Mouse (Mus musculus) limb, embryonic 14.5 days (tissue): Measurements from ENCODE around the gene Inpp5a. TPM values are rescaled to one million over a fixed set of nuclear protein-coding genes. Genes with fewer than 3 reads are reported as not detected.

Experiments
- ATAC-seq: fragments of 200-750 bp; cut with Nextera tagmentation; 2 replicates; pipeline ENCODE4 v1.8.0; 2017; ENCODE audit warnings: low read depth, moderate number of reproducible peaks, moderate TSS enrichment; ENCODE audit not compliant: low FRiP score
- DNase-seq: peaks from one replicate; pipeline ENCODE4 v3.0.0-alpha.2; 2015; ENCODE audit warnings: low spot score
- H3K27ac ChIP-seq: fragments of 300-500 bp; sonication (generic); replicated peaks from 2 replicates; pipeline ENCODE4 v1.5.1; 2014; ENCODE audit warnings: low read depth, mild to moderate bottlenecking, low read length, moderate library complexity, mixed read lengths
- H3K27me3 ChIP-seq: fragments of 300-500 bp; sonication (generic); 2 replicates; pipeline ENCODE4 v1.6.1; 2014; ENCODE audit warnings: low read length, mixed read lengths; ENCODE audit not compliant: control insufficient read depth, insufficient read depth
- H3K36me3 ChIP-seq: fragments of 300-500 bp; sonication (generic); 2 replicates; pipeline ENCODE4 v1.6.1; 2014; ENCODE audit warnings: mild to moderate bottlenecking, low read length, moderate library complexity, mixed read lengths; ENCODE audit not compliant: control insufficient read depth, insufficient read depth
- H3K4me1 ChIP-seq: fragments of 300-500 bp; sonication (generic); 2 replicates; pipeline ENCODE4 v1.6.1; 2014; ENCODE audit warnings: antibody characterized with exemption, low read length, mixed read lengths; ENCODE audit not compliant: control insufficient read depth, insufficient read depth
- H3K4me2 ChIP-seq: fragments of 300-500 bp; sonication (generic); replicated peaks from 2 replicates; pipeline ENCODE4 v1.6.1; 2014; ENCODE audit warnings: low read depth, mild to moderate bottlenecking, low read length, moderate library complexity; ENCODE audit not compliant: severe bottlenecking
- H3K4me3 ChIP-seq: fragments of 300-500 bp; sonication (generic); replicated peaks from 2 replicates; pipeline ENCODE4 v1.5.1; 2014; ENCODE audit warnings: low read length
- H3K9ac ChIP-seq: fragments of 300-500 bp; sonication (generic); 2 replicates; pipeline ENCODE4 v1.6.1; 2014; ENCODE audit warnings: mild to moderate bottlenecking, low read depth, low read length, moderate library complexity; ENCODE audit not compliant: severe bottlenecking
- H3K9me3 ChIP-seq: fragments of 300-500 bp; sonication (generic); 2 replicates; pipeline ENCODE4 v1.6.1; 2016; ENCODE audit warnings: low read length; ENCODE audit not compliant: control insufficient read depth
- POLR2A ChIP-seq: fragments of 200-500 bp; IDR thresholded peaks from 2 replicates; pipeline ENCODE4 v1.8.0; 2012; ENCODE audit warnings: inconsistent platforms, mild to moderate bottlenecking, moderate library complexity, borderline replicate concordance; ENCODE audit not compliant: insufficient read depth, insufficient read length; ENCODE audit errors: extremely low read depth
- WGBS: fragments of 180-500 bp; shearing (Covaris S2); extraction: QIAGEN DNeasy Blood & Tissue Kit; methylation state at CpG from one replicate; pipeline ENCODE4 v1.1.7; 2014; 5-methylcytosine and 5-hydroxymethylcytosine counted together
- polyA plus RNA-seq, 2 experiments: library from polyadenylated mRNA; depleted of rRNA in 1 of 2; stranded (reverse) in 1 of 2; unstranded in 1 of 2; fragments of >200 nt; fragmentation: Nextera tagmentation in 1 of 2; extraction: Ambion mirVana in 1 of 2; gene quantifications; 2 replicates each; pipeline versions ENCODE4 v1.2.1 to v1.2.3; 2012 to 2014

The Inpp5a gene
- polyA plus RNA-seq, 2 experiments = 29.0 to 39.7 TPM

DNA sequence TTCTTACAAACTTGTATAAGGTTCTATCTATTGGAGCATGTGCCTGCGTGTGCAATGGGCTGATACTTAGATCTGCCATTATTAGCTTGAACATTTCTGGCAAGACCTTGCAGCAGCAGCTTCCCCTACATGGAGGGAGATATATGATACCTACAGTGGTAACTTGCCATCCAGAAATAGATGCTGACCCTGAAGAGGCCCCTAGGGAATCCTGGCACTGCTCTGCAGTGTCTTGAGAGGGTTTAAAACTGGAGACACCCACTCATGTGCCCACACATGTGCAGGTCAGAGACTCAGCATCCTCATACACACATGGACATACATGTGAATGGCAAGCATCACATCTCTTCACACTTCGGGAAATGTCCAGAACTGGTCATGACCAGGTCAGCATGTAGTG lies 175.3 kb downstream of the Inpp5a start:
- H3K9ac ChIP-seq = no peak overlapping the region
- ATAC-seq = no peak
- 95% methylated on average over 2 of the region's 2 CpGs for WGBS
- no peaks in the 10 kb centered on the region for H3K4me1 ChIP-seq
- H3K36me3 ChIP-seq = peaks cover 29% of the 10 kb centered on the region
- no peaks in the 10 kb centered on the region for H3K27me3 ChIP-seq
- H3K4me2 ChIP-seq = no peak overlapping the region
- DNase-seq = no peak
- no peaks in the 10 kb centered on the region for H3K9me3 ChIP-seq
- no peak for TF ChIP-seq POLR2A
- H3K27ac ChIP-seq = no peak overlapping the region
- no peak overlapping the region for H3K4me3 ChIP-seq

DNA sequence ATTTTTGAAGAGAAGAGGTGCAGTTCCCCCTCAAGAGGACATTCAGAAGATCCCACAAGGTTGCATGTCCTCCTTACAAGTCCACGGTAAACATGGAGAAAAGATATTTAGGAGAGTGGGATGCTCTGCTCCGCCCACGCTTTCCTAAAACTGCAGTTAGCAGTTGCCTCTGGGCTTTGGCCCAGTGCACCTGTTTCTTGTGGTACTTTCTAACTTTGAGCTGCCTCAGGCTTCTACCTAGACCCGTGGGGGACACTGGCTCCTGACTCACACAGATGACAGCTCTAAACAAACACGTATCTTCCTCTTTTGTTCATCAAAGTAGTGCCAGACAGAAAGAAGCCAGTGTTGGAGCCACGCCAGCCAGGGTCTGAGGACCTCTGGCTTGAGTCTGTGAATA lies 177.1 kb downstream of the Inpp5a start:
- TF ChIP-seq POLR2A = no peak
- no peak overlapping the region for H3K27ac ChIP-seq
- no peak for DNase-seq
- no peaks in the 10 kb centered on the region for H3K27me3 ChIP-seq
- no peak overlapping the region for H3K9ac ChIP-seq
- H3K4me3 ChIP-seq = no peak overlapping the region
- H3K4me1 ChIP-seq = no peaks in the 10 kb centered on the region
- peaks cover 23% of the 10 kb centered on the region for H3K36me3 ChIP-seq
- no peak overlapping the region for H3K4me2 ChIP-seq
- WGBS = 80% methylated on average over 6 of the region's 6 CpGs
- no peak for ATAC-seq
- H3K9me3 ChIP-seq = no peaks in the 10 kb centered on the region

- H3K9me3 ChIP-seq = no peaks in the 10 kb centered on the region
- no peak for DNase-seq
- no peaks in the 10 kb centered on the region for H3K27me3 ChIP-seq
- H3K4me1 ChIP-seq = no peaks in the 10 kb centered on the region
- WGBS = 78% methylated on average over 8 of the region's 8 CpGs
- H3K36me3 ChIP-seq = peaks cover 23% of the 10 kb centered on the region
- no peak overlapping the region for H3K9ac ChIP-seq
- no peak overlapping the region for H3K4me2 ChIP-seq
- H3K4me3 ChIP-seq = no peak overlapping the region
- no peak for ATAC-seq
- H3K27ac ChIP-seq = no peak overlapping the region
- no peak for TF ChIP-seq POLR2A
Measured at GRCm38 (mm10) chr7:139566533-139566932, 177.6 kb downstream of the Inpp5a start.

DNA sequence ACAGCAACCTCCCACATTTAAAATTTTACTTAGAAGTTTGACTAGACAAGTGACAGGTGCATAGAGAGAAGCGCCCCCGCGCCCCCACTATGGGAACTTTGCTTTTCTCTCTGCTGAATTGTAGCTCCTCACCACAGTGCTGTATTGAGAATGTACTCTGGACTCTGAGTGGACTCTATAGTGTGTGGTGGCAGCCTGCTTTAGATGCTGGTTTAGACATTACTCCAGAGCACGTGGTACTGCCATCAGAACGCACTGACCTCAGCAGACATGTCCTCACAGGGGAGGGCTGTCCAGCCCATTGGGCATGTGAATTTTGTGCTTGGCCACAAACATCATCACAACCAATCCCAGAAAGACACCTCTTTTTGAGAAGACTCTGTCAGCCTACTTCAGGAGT lies 181.9 kb downstream of the Inpp5a start:
- H3K27ac ChIP-seq = no peak overlapping the region
- peaks cover 24% of the 10 kb centered on the region for H3K36me3 ChIP-seq
- no peak overlapping the region for H3K4me3 ChIP-seq
- H3K4me2 ChIP-seq = no peak overlapping the region
- no peak overlapping the region for H3K9ac ChIP-seq
- 95% methylated on average over 5 of the region's 5 CpGs for WGBS
- TF ChIP-seq POLR2A = no peak
- no peaks in the 10 kb centered on the region for H3K27me3 ChIP-seq
- ATAC-seq = no peak
- no peak for DNase-seq
- no peaks in the 10 kb centered on the region for H3K9me3 ChIP-seq
- H3K4me1 ChIP-seq = no peaks in the 10 kb centered on the region

- Histone ChIP-seq H3K4me2 (no peak overlapping the region), H3K27ac (no peak overlapping the region), H3K9me3 (no peaks in the 10 kb centered on the region), H3K9ac (no peak overlapping the region), H3K4me1 (no peaks in the 10 kb centered on the region), H3K36me3 (peaks cover 33% of the 10 kb centered on the region), H3K27me3 (peaks cover under 1% of the 10 kb centered on the region; the same call in 1 of the 2 replicates), H3K4me3 (no peak overlapping the region)
- TF ChIP-seq POLR2A = no peak
- DNase-seq = no peak
- no peak for ATAC-seq
- WGBS = 79% methylated on average over 3 of the region's 3 CpGs
Measured at GRCm38 (mm10) chr7:139572665-139573064, 183.8 kb downstream of the Inpp5a start.
